Mouse (Mus musculus) embryo, embryonic 9.5 days (tissue): Measurements from ENCODE around the gene Zfp60.
"Not testable (repeated sequence)": the region's sequence is repeated elsewhere in the genome, so short reads cannot be mapped to it uniquely, and the experiment has no call there.

Source experiments
- DNase-seq: peaks from one replicate; pipeline ENCODE4 v3.0.0-alpha.2; 2017; ENCODE audit errors: extremely low spot score

Zfp60 gene

GRCm38 (mm10) chr7:27793865-27794264 lies 62.7 kb downstream of the Zfp60 start:
- not testable (repeated sequence) for DNase-seq

DNA sequence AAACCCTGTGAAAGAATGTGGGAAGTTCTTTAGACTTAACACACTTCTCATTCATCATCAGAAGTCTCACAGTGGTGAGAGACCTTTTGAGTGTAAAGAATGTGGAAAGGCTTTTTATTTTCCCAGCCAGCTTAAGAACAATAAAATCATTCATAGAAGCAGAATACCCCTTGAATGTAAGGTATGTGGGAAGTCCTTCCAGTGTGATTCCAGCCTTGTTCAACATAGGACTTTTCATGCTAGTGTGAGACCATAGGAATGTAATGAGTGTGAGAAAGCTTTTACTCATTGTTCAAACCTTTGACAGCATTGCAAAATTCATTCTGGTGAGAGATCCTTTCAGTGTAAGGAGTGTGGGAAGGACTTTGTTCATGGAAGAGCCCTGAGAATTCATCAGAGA lies 63.4 kb downstream of the Zfp60 start:
- DNase-seq, result no peak

DNA sequence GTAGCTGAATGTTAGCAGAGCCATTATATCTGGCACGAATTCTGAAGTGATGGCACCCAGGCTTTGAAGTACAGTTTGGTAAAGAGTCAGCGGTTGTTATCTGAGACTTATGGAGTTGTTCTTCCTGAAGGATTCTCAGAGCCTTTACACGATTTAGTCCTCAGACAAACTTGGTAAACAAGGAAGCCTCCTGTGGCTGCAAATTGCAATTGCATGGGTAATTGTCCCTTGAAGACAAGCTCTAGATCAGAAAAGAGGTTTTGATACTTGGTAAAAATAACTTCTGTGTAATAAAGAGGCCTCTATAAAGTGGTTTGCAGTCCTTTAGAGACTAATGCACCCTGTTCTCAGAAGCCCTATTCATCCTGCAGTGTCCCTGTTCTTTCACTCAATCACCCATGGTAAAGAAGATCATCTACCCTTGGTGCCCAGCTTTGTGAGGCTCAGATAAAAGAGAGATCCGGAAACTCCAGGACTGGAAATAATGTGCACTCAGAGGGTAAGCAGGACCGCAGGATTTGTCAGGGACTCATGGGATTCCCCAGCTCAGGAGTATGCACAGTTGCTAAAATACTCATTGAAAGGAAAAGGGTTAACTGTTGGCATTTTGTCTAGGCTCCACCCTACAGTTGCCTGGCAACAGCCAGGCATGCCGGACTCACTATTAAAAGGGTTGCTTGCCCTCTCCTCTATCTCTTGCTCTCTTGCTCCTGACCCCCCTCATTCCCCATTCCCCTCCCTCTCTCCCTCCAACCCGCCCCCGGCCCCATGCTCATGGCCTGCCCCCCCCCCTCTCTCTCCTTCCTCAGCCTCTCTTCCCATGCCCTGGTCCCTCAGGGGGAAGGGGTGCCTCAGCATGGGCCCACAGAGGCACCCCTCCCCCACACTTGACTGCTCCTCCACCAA lies 67.0 kb downstream of the Zfp60 start:
- peak; percentile 72 for DNase-seq

GRCm38 (mm10) chr7:27801137-27801536 lies 69.9 kb downstream of the Zfp60 start:
- peak; percentile 15 for DNase-seq

DNA sequence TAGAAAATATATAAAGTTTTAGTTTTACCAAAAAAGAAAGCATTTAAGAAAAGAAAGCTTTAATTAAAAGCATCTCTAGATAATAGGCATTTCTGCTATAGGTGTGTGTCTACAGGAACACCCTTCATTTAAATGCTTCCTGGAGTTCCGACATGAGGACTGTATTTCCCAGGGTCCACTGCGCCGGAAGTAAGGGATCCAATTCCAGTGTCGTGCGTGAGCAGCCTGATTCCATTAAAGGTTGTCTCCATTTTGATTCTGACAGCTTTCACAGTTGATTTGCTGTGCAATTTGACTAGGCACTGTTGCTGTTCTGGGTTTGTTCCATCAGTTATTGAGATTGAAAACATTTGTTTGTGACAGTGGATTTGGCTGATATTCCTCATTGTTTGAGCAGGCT lies 71.8 kb downstream of the Zfp60 start:
- DNase-seq, result no peak
